Mouse (Mus musculus): ENCODE results near the gene Urm1.

GRCm38 (mm10) chr2:29826318-29826925 lies 6.5 kb downstream of the Urm1 start:
- TF ChIP-seq CTCF (IDR thresholded peaks at IDR 0.05; ENCODE audit: low read depth, low read length) (no peak), POLR2A (IDR thresholded peaks at IDR 0.05; ENCODE audit: extremely low read depth, insufficient read depth, low read length) (no peak)

Measured in liver, adult 2 months (tissue).